Mouse (Mus musculus): ENCODE data around the gene Slc4a10. TPM values are rescaled to one million over a fixed set of nuclear protein-coding genes. Genes with fewer than 3 reads are reported as not detected.
"Not testable (repeated sequence)": the region's sequence is repeated elsewhere in the genome, so short reads cannot be mapped to it uniquely, and the experiment has no call there.

The Slc4a10 gene
- polyA plus RNA-seq (2014; fragmentation: Nextera tagmentation; extraction: Ambion mirVana): 6.6 and 9.0 TPM in 2 replicates

DNA sequence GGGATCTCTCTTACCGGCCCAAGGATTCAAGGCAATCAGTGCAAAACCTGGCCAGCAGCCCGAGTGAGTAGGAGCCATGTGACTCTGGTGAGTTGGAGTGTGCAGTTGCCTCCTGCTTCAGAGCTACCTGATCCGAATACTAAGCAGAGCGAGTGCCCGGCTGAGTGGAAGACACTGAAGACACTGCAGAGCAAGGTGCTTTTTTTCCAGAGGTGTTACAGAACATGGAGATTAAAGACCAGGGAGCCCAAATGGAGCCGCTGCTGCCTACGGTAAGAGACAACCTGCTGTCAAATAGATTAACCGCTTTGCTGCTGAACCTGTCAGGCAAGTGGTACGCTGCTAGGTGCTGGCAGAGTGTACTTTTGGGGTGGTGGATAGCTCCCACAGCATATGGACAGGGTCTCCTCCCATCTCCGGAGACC lies at the start of gene Slc4a10:
Slc4a10 (plus strand) TSS at position 42 of the 425 bp plus-strand sequence.
- peak within 1 kb of the TSS; percentile 66 for H3K9ac ChIP-seq (ENCODE audit: low read length)
- H3K4me3 ChIP-seq (ENCODE audit: low read depth, low read length): peak within 1 kb of the TSS; percentile 34
- H3K36me3 ChIP-seq (ENCODE audit: control insufficient read depth, insufficient read depth, low read length): no peaks in the 10 kb centered on the region
- no peaks in the 10 kb centered on the region for H3K9me3 ChIP-seq (replicated peaks; ENCODE audit: control insufficient read depth, low read length)
- WGBS: 15% methylated on average over 10 of the region's 10 CpGs
- peak; percentile 78 for ATAC-seq
- no peaks in the 10 kb centered on the region for H3K4me1 ChIP-seq (ENCODE audit: control insufficient read depth, insufficient read depth, low read length)
- H3K4me2 ChIP-seq (ENCODE audit: low read length): peak within 1 kb of the TSS; percentile 74
- no peaks in the 10 kb centered on the region for H3K27me3 ChIP-seq (replicated peaks; ENCODE audit: control insufficient read depth, insufficient read depth, low read length)
- DNase-seq (ENCODE audit: low spot score): peak; percentile 77
- H3K27ac ChIP-seq (ENCODE audit: low read depth, low read length): peak within 1 kb of the TSS; percentile 81

DNA sequence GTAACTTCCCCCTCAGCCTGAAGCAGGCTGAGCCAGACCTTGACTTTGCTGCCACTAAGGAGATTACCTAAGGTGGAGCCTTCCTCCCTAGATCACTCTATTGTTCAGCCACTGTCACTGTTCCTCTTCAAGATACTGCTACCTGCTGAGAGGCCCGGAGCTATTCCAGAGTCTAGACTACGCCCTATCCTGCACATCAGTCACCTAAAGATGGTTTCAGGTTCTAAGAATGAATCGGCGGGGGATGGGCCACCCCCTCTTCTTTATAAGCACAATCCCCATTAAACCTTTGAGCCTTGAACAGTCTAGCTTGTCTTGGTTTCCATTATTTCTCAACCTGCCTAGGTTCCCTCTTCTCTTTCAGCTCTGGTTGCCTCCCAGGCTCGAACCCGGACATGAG lies 45.0 kb upstream of the Slc4a10 start:
- H3K9ac ChIP-seq (ENCODE audit: low read length); ATAC-seq; H3K27ac ChIP-seq (ENCODE audit: low read depth, low read length); H3K9me3 ChIP-seq (replicated peaks; ENCODE audit: control insufficient read depth, low read length); H3K36me3 ChIP-seq (ENCODE audit: control insufficient read depth, insufficient read depth, low read length); DNase-seq (ENCODE audit: low spot score); H3K4me1 ChIP-seq (ENCODE audit: control insufficient read depth, insufficient read depth, low read length); H3K4me3 ChIP-seq (ENCODE audit: low read depth, low read length); H3K4me2 ChIP-seq (ENCODE audit: low read length); H3K27me3 ChIP-seq (replicated peaks; ENCODE audit: control insufficient read depth, insufficient read depth, low read length): not testable (repeated sequence)
- 89% methylated on average over 6 of the region's 6 CpGs for WGBS

GRCm38 (mm10) chr2:62018209-62018608 lies 28.1 kb upstream of the Slc4a10 start:
- Histone ChIP-seq H3K9me3 (replicated peaks; ENCODE audit: control insufficient read depth, low read length) (no peaks in the 10 kb centered on the region), H3K4me1 (ENCODE audit: control insufficient read depth, insufficient read depth, low read length) (no peaks in the 10 kb centered on the region), H3K4me3 (ENCODE audit: low read depth, low read length) (no peak overlapping the region), H3K36me3 (ENCODE audit: control insufficient read depth, insufficient read depth, low read length) (no peaks in the 10 kb centered on the region), H3K27ac (ENCODE audit: low read depth, low read length) (no peak overlapping the region), H3K9ac (ENCODE audit: low read length) (no peak overlapping the region), H3K27me3 (replicated peaks; ENCODE audit: control insufficient read depth, insufficient read depth, low read length) (no peaks in the 10 kb centered on the region), H3K4me2 (ENCODE audit: low read length) (no peak overlapping the region)
- ATAC-seq (no peak), DNase-seq (ENCODE audit: low spot score) (no peak)
- WGBS: 60% methylated on average over 3 of the region's 3 CpGs

GRCm38 (mm10) chr2:62046861-62047503 lies 720 bp downstream of the Slc4a10 start:
- H3K9me3 ChIP-seq (replicated peaks; ENCODE audit: control insufficient read depth, low read length): no peaks in the 10 kb centered on the region
- H3K9ac ChIP-seq (ENCODE audit: low read length): peak overlapping the region; percentile 66
- DNase-seq (ENCODE audit: low spot score) (peak; percentile 46), ATAC-seq (peak; percentile 18; the same call in 1 of the 2 replicates)
- peak overlapping the region; percentile 81 for H3K27ac ChIP-seq (ENCODE audit: low read depth, low read length)
- no peaks in the 10 kb centered on the region for H3K27me3 ChIP-seq (replicated peaks; ENCODE audit: control insufficient read depth, insufficient read depth, low read length)
- peak overlapping the region; percentile 74 for H3K4me2 ChIP-seq (ENCODE audit: low read length)
- H3K4me3 ChIP-seq (ENCODE audit: low read depth, low read length): peak overlapping the region; percentile 34
- H3K4me1 ChIP-seq (ENCODE audit: control insufficient read depth, insufficient read depth, low read length): no peaks in the 10 kb centered on the region
- WGBS: 3% methylated on average over 10 of the region's 10 CpGs
- H3K36me3 ChIP-seq (ENCODE audit: control insufficient read depth, insufficient read depth, low read length): no peaks in the 10 kb centered on the region

DNA sequence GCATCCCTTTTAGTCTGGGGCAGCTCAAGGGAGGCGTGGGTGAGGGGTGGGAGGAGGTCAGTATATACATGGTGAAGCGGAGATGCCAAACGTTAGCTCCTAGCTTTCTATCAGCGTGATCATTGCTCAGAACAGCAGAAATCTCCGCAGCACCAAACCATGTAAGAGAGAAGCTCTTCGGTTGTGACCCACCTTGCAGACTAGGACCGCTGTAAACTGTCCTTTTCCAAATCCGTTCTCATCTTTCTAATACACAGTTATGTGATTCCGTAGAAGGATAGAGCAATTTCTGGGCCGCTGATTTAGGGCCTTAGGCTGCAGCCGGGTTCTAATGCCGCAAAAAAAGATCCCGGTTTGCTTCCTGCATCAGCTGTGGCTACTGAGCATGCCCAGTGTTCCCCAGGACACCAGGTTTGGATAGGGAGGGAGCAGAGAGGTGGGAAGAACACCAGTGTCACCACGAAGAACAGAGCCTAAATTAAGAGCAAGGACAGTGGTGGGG lies 1.3 kb downstream of the Slc4a10 start:
- peak; percentile 82 for DNase-seq (ENCODE audit: low spot score)
- Histone ChIP-seq H3K9ac (ENCODE audit: low read length) (peak overlapping the region; percentile 66), H3K9me3 (replicated peaks; ENCODE audit: control insufficient read depth, low read length) (no peaks in the 10 kb centered on the region), H3K27ac (ENCODE audit: low read depth, low read length) (peak overlapping the region; percentile 81), H3K4me3 (ENCODE audit: low read depth, low read length) (peak overlapping the region; percentile 34), H3K4me2 (ENCODE audit: low read length) (peak overlapping the region; percentile 74), H3K36me3 (ENCODE audit: control insufficient read depth, insufficient read depth, low read length) (no peaks in the 10 kb centered on the region), H3K4me1 (ENCODE audit: control insufficient read depth, insufficient read depth, low read length) (no peaks in the 10 kb centered on the region), H3K27me3 (replicated peaks; ENCODE audit: control insufficient read depth, insufficient read depth, low read length) (no peaks in the 10 kb centered on the region)
- ATAC-seq: peak; percentile 92
- under 1% methylated on average over 14 of the region's 14 CpGs for WGBS

GRCm38 (mm10) chr2:62048116-62048515 lies 1.9 kb downstream of the Slc4a10 start:
- H3K4me1 ChIP-seq (ENCODE audit: control insufficient read depth, insufficient read depth, low read length): no peaks in the 10 kb centered on the region
- no peaks in the 10 kb centered on the region for H3K36me3 ChIP-seq (ENCODE audit: control insufficient read depth, insufficient read depth, low read length)
- ATAC-seq: peak; percentile 38; the same call in 1 of the 2 replicates
- peak overlapping the region; percentile 74 for H3K4me2 ChIP-seq (ENCODE audit: low read length)
- H3K27ac ChIP-seq (ENCODE audit: low read depth, low read length): peak overlapping the region; percentile 81
- peak overlapping the region; percentile 66 for H3K9ac ChIP-seq (ENCODE audit: low read length)
- no peaks in the 10 kb centered on the region for H3K27me3 ChIP-seq (replicated peaks; ENCODE audit: control insufficient read depth, insufficient read depth, low read length)
- H3K4me3 ChIP-seq (ENCODE audit: low read depth, low read length): peak overlapping the region; percentile 34
- DNase-seq (ENCODE audit: low spot score): peak; percentile 49
- 4% methylated on average over 3 of the region's 3 CpGs for WGBS
- H3K9me3 ChIP-seq (replicated peaks; ENCODE audit: control insufficient read depth, low read length): no peaks in the 10 kb centered on the region

GRCm38 (mm10) chr2:62076512-62076911 lies 30.2 kb downstream of the Slc4a10 start:
- ATAC-seq (no peak), DNase-seq (ENCODE audit: low spot score) (no peak)
- H3K9ac ChIP-seq (ENCODE audit: low read length): no peak overlapping the region
- no peak overlapping the region for H3K27ac ChIP-seq (ENCODE audit: low read depth, low read length)
- H3K4me1 ChIP-seq (ENCODE audit: control insufficient read depth, insufficient read depth, low read length): no peaks in the 10 kb centered on the region
- H3K4me3 ChIP-seq (ENCODE audit: low read depth, low read length): no peak overlapping the region
- no peak overlapping the region for H3K4me2 ChIP-seq (ENCODE audit: low read length)
- H3K27me3 ChIP-seq (replicated peaks; ENCODE audit: control insufficient read depth, insufficient read depth, low read length): no peaks in the 10 kb centered on the region
- no peaks in the 10 kb centered on the region for H3K9me3 ChIP-seq (replicated peaks; ENCODE audit: control insufficient read depth, low read length)
- H3K36me3 ChIP-seq (ENCODE audit: control insufficient read depth, insufficient read depth, low read length): no peaks in the 10 kb centered on the region

- ATAC-seq (no peak), DNase-seq (ENCODE audit: low spot score) (no peak)
- Histone ChIP-seq H3K27ac (ENCODE audit: low read depth, low read length) (no peak overlapping the region), H3K27me3 (replicated peaks; ENCODE audit: control insufficient read depth, insufficient read depth, low read length) (no peaks in the 10 kb centered on the region), H3K4me3 (ENCODE audit: low read depth, low read length) (no peak overlapping the region), H3K4me2 (ENCODE audit: low read length) (no peak overlapping the region), H3K36me3 (ENCODE audit: control insufficient read depth, insufficient read depth, low read length) (no peaks in the 10 kb centered on the region), H3K9ac (ENCODE audit: low read length) (no peak overlapping the region), H3K9me3 (replicated peaks; ENCODE audit: control insufficient read depth, low read length) (no peaks in the 10 kb centered on the region), H3K4me1 (ENCODE audit: control insufficient read depth, insufficient read depth, low read length) (no peaks in the 10 kb centered on the region)
- 66% methylated on average over 3 of the region's 3 CpGs for whole genome bisulfite sequencing
These were observed 41.3 kb downstream of the Slc4a10 start for GRCm38 (mm10) chr2:62087566-62087965.

DNA sequence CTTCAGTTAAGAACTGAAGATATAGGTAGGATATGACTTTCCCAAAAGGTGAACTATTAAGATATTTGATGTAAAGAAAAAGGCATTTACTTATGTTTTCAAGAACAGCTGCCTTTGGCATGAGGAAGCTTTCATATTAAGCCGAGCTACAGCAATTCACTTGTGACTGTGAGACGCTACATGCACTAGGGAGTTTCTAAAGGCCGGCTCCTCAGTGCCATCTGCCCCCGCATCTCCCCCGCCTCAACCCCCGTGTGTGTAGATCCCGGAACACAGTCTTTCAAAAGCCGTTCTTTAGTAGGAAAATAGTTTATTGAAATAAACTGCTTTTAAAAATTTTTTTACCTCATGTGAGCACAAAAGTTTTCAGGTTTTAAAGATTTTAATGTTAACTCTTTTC lies 42.5 kb downstream of the Slc4a10 start:
- DNase-seq (ENCODE audit: low spot score): peak; percentile 55
- 15% methylated on average over 8 of the region's 8 CpGs for WGBS
- Histone ChIP-seq H3K4me3 (ENCODE audit: low read depth, low read length) (no peak overlapping the region), H3K9me3 (replicated peaks; ENCODE audit: control insufficient read depth, low read length) (no peaks in the 10 kb centered on the region), H3K9ac (ENCODE audit: low read length) (0 out of 2 replicates have a peak overlapping the region, but pooled peaks have one; percentile 21), H3K27me3 (replicated peaks; ENCODE audit: control insufficient read depth, insufficient read depth, low read length) (no peaks in the 10 kb centered on the region), H3K4me1 (ENCODE audit: control insufficient read depth, insufficient read depth, low read length) (no peaks in the 10 kb centered on the region), H3K4me2 (ENCODE audit: low read length) (peak overlapping the region; percentile 40), H3K27ac (ENCODE audit: low read depth, low read length) (peak overlapping the region; percentile 52; the same call in 1 of the 2 replicates), H3K36me3 (ENCODE audit: control insufficient read depth, insufficient read depth, low read length) (no peaks in the 10 kb centered on the region)
- peak; percentile 84 for ATAC-seq
